Mouse (Mus musculus): ENCODE results near the gene Chd3.

DNA sequence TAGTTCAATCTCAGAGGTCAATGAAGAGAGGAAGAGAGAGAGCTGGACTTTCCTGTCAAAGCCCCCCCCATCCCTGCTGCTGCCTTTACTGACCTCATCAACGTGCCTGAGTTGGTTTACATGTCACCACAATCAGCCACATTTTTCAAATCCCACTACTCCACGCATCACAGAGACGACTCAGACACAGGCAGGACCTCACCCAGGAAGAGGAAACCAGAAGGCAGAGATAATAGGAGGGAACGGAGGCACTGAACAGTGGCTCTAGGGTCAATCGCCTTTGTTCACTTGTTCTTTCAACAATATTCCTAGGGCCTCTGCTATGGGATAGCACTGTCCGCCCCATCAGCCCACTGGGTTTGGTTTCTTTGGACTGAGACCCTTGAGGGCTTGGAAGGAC, 41.6 kb downstream of the Chd3 start:
- no peak for TF ChIP-seq CTCF (IDR thresholded peaks at IDR 0.05; ENCODE audit: low read depth, low read length)
- no peak for TF ChIP-seq POLR2AphosphoS5 (IDR thresholded peaks at IDR 0.05; ENCODE audit: insufficient replicate concordance, low read depth, low read length)
- TF ChIP-seq GATA1 (IDR thresholded peaks at IDR 0.05; ENCODE audit: borderline replicate concordance, low read length): no peak
- TF ChIP-seq TAL1 (conservative IDR thresholded peaks at IDR 0.05; ENCODE audit: low read depth, low read length): no peak
